Mouse (Mus musculus) MEL (cell line): ENCODE measurements at regions not wholly inside any gene's neighbourhood (a gene's known extent, or its start where the extent isn't known, plus 50 kb on each side); places are given as distances from the start of the nearest gene placed in this dataset.

Source experiments
- DNase-seq: peaks from one replicate; pipeline ENCODE4 v3.0.0; 2011; ENCODE audit warnings: low read depth, low spot score
- H3K27ac ChIP-seq: 2 replicates; pipeline ENCODE4 v1.5.1; 2012; ENCODE audit warnings: low read depth, mild to moderate bottlenecking, control low read depth, low read length, moderate library complexity; ENCODE audit not compliant: control insufficient read depth
- H3K27me3 ChIP-seq, 2 experiments: fragments of 150-350 bp in 1 of 2; sonication (generic) in 1 of 2; 2 replicates each; pipeline ENCODE4 v1.6.1; 2012; ENCODE audit warnings: low read length in 2 of 2, mild to moderate bottlenecking in 2 of 2, improper control_type of control experiment in 1 of 2, moderate library complexity in 1 of 2; ENCODE audit not compliant: insufficient read depth in 2 of 2, control insufficient read depth in 1 of 2
- H3K36me3 ChIP-seq, 2 experiments: 2 replicates each; pipeline ENCODE4 v1.6.1; 2012 to 2014; ENCODE audit warnings: low read length in 2 of 2, improper control_type of control experiment in 1 of 2, inconsistent platforms in 1 of 2, mild to moderate bottlenecking in 1 of 2; ENCODE audit not compliant: insufficient read depth in 2 of 2, control insufficient read depth in 1 of 2
- H3K4me1 ChIP-seq, 2 experiments: fragments of 150-350 bp in 1 of 2; sonication (generic) in 1 of 2; 2 replicates each; pipeline ENCODE4 v1.6.1; 2012; ENCODE audit warnings: low read length in 2 of 2, improper control_type of control experiment in 1 of 2, mild to moderate bottlenecking in 1 of 2; ENCODE audit not compliant: insufficient read depth in 2 of 2, control insufficient read depth in 1 of 2
- H3K4me3 ChIP-seq, 2 experiments: fragments of 150-350 bp in 1 of 2; sonication (generic) in 1 of 2; 2 replicates each; pipeline ENCODE4 v1.5.1; 2012; ENCODE audit warnings: low read depth in 2 of 2, low read length in 2 of 2, mild to moderate bottlenecking in 2 of 2, moderate library complexity in 2 of 2, control low read depth in 1 of 2, improper control_type of control experiment in 1 of 2; ENCODE audit not compliant: control insufficient read depth in 1 of 2, insufficient read depth in 1 of 2
- H3K79me2 ChIP-seq: 2 replicates; pipeline ENCODE4 v1.6.1; 2012; ENCODE audit warnings: mild to moderate bottlenecking, low read length, moderate library complexity; ENCODE audit not compliant: control insufficient read depth, poor library complexity, insufficient read depth
- H3K9ac ChIP-seq: 2 replicates; pipeline ENCODE4 v1.6.1; 2012; ENCODE audit warnings: low read depth, mild to moderate bottlenecking, control low read depth, low read length, moderate library complexity; ENCODE audit not compliant: control insufficient read depth, poor library complexity, severe bottlenecking
- H3K9me3 ChIP-seq: fragments of 150-350 bp; sonication (generic); replicated peaks from 2 replicates; pipeline ENCODE4 v1.6.1; 2012; ENCODE audit warnings: mild to moderate bottlenecking, low read length, improper control_type of control experiment, moderate library complexity; ENCODE audit not compliant: insufficient read depth
- CHD1 ChIP-seq: IDR thresholded peaks from 2 replicates; pipeline ENCODE4 v1.6.1; 2012; ENCODE audit warnings: low read depth, mild to moderate bottlenecking, inconsistent platforms, low read length, improper control_type of control experiment
- CTCF ChIP-seq, 3 experiments: IDR thresholded peaks in 2 of 3; conservative IDR thresholded peaks in 1 of 3; 2 replicates each; pipeline ENCODE4 v1.5.1; 2011 to 2012; ENCODE audit warnings: low read length in 3 of 3, low read depth in 2 of 3, mild to moderate bottlenecking in 2 of 3, improper control_type of control experiment in 1 of 3, inconsistent platforms in 1 of 3, mixed read lengths in 1 of 3, moderate library complexity in 1 of 3; ENCODE audit not compliant: control insufficient read depth in 1 of 3, insufficient read depth in 1 of 3, poor library complexity in 1 of 3, severe bottlenecking in 1 of 3
- GABPA ChIP-seq: IDR thresholded peaks from 2 replicates; pipeline ENCODE4 v1.6.1; 2012; ENCODE audit warnings: low read depth, mild to moderate bottlenecking, inconsistent platforms, low read length, improper control_type of control experiment, moderate library complexity
- GATA1 ChIP-seq: IDR thresholded peaks from 2 replicates; pipeline ENCODE4 v1.6.1; 2011; ENCODE audit warnings: low read depth, low read length, improper control_type of control experiment
- HCFC1 ChIP-seq: IDR thresholded peaks from 2 replicates; pipeline ENCODE4 v1.6.1; 2012; ENCODE audit warnings: low read depth, mild to moderate bottlenecking, inconsistent platforms, low read length, improper control_type of control experiment, moderate library complexity
- JUND ChIP-seq: IDR thresholded peaks from 2 replicates; pipeline ENCODE4 v1.6.1; 2011; ENCODE audit warnings: low read depth, mild to moderate bottlenecking, improper control_type of control experiment, low read length
- MEF2A ChIP-seq: IDR thresholded peaks from 2 replicates; pipeline ENCODE4 v1.6.1; 2014; ENCODE audit warnings: low read depth, mild to moderate bottlenecking, inconsistent platforms, low read length, improper control_type of control experiment; ENCODE audit not compliant: poor library complexity, insufficient replicate concordance, severe bottlenecking; ENCODE audit errors: extremely low read depth
- MXI1 ChIP-seq: IDR thresholded peaks from 2 replicates; pipeline ENCODE4 v1.6.1; 2011; ENCODE audit warnings: mild to moderate bottlenecking, low read depth, low read length, improper control_type of control experiment
- MYB ChIP-seq: IDR thresholded peaks from 2 replicates; pipeline ENCODE4 v1.6.1; 2011; ENCODE audit warnings: mild to moderate bottlenecking, low read depth, low read length, improper control_type of control experiment
- POLR2AphosphoS5 ChIP-seq: IDR thresholded peaks from 2 replicates; pipeline ENCODE4 v1.6.1; 2012; ENCODE audit warnings: low read depth, borderline replicate concordance, mild to moderate bottlenecking, inconsistent platforms, low read length, moderate library complexity, mixed read lengths
- RAD21 ChIP-seq: IDR thresholded peaks from 2 replicates; pipeline ENCODE4 v1.6.1; 2011; ENCODE audit warnings: mild to moderate bottlenecking, low read depth, low read length, improper control_type of control experiment
- RCOR1 ChIP-seq: IDR thresholded peaks from 2 replicates; pipeline ENCODE4 v1.6.1; 2012; ENCODE audit warnings: low read depth, mild to moderate bottlenecking, inconsistent platforms, low read length, improper control_type of control experiment
- SMC3 ChIP-seq: IDR thresholded peaks from 2 replicates; pipeline ENCODE4 v1.6.1; 2011; ENCODE audit warnings: low read depth, low read length, improper control_type of control experiment
- TBP ChIP-seq: IDR thresholded peaks from 2 replicates; pipeline ENCODE4 v1.8.0; 2011; ENCODE audit warnings: low read depth, low read length, improper control_type of control experiment
- TCF12 ChIP-seq: IDR thresholded peaks from 2 replicates; pipeline ENCODE4 v1.6.1; 2014; ENCODE audit warnings: low read depth, mild to moderate bottlenecking, inconsistent platforms, low read length, improper control_type of control experiment, moderate library complexity
- ZC3H11A ChIP-seq: IDR thresholded peaks from 2 replicates; pipeline ENCODE4 v1.6.1; 2012; ENCODE audit warnings: low read depth, mild to moderate bottlenecking, inconsistent platforms, low read length, improper control_type of control experiment
- ZMIZ1 ChIP-seq: IDR thresholded peaks from 2 replicates; pipeline ENCODE4 v1.6.1; 2012; ENCODE audit warnings: low read depth, mild to moderate bottlenecking, inconsistent platforms, low read length, improper control_type of control experiment, moderate library complexity

GRCm38 (mm10) chr6:112090597-112090996 lies 183.0 kb upstream of the Lmcd1 start:
- no peaks in the 10 kb centered on the region for H3K27me3 ChIP-seq
- TF ChIP-seq HCFC1 (no peak), ZMIZ1 (no peak), MEF2A (no peak), MYB (no peak), JUND (no peak), MXI1 (no peak), ZC3H11A (no peak), RCOR1 (no peak), TCF12 (no peak), GABPA (no peak), POLR2AphosphoS5 (no peak), CHD1 (no peak)
- TF ChIP-seq, all 39 proteins: peak for 0
- H3K27ac ChIP-seq = no peak overlapping the region

DNA sequence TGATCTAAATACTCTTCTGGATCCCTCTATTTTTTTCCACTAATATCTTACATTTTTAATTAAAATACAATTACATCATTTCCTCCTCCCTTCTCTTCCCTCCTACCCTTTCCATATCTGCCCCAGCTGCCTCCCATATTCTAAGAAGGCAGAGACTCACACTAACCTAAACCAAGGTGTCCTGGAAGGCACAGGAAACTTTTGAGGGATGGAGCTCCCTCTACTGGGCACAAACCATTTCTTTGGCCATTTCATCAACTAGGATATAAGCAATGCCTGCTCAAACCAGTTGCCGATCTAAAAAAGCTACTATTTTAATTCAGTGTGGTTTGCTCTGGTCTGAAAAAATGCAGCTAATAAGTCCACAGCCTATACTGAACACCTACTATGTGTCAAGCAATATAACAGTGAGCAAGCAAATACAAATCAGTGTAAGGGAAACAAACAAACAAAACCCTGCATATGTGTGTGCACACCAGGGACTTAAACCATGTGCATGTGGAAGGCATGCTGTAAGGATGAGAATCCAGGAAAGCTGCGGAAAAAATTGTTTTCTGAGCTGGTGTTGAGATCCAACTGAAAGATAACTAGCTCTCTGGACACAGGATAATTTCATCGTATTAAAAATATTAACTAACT lies 182.3 kb upstream of the Lmcd1 start:
- no peaks in the 10 kb centered on the region for H3K36me3 ChIP-seq
- H3K79me2 ChIP-seq = no peaks in the 10 kb centered on the region
- no peaks in the 10 kb centered on the region for H3K9me3 ChIP-seq
- H3K9ac ChIP-seq = no peak overlapping the region
- peak; percentile 4 for DNase-seq
- H3K27ac ChIP-seq = no peak overlapping the region
- no peak overlapping the region for H3K4me3 ChIP-seq
- no peaks in the 10 kb centered on the region for H3K4me1 ChIP-seq
- peak; percentile 11 for TF ChIP-seq RAD21
- peak; percentile 14; the same call in 1 of the 2 replicates for TF ChIP-seq SMC3
- peak in 1 of 3 experiments; percentile 22; a peak in 2 of 6 replicates for TF ChIP-seq CTCF (IDR thresholded peaks at IDR 0.05 in 2 of 3, conservative IDR thresholded peaks at IDR 0.05 in 1 of 3; ENCODE audit: control insufficient read depth in 1 of 3, insufficient read depth in 1 of 3, low read depth in 2 of 3, low read length in 3 of 3, poor library complexity in 1 of 3, severe bottlenecking in 1 of 3)
- no peak for TF ChIP-seq GATA1
- TF ChIP-seq TBP = no peak
- H3K27me3 ChIP-seq = no peaks in the 10 kb centered on the region

More at GRCm38 (mm10) chr6:112090597-112090996, 183.0 kb upstream of the Lmcd1 start:
- Histone ChIP-seq H3K4me1 (no peaks in the 10 kb centered on the region), H3K36me3 (no peaks in the 10 kb centered on the region), H3K79me2 (no peaks in the 10 kb centered on the region), H3K4me3 (no peak overlapping the region), H3K9ac (no peak overlapping the region), H3K9me3 (no peaks in the 10 kb centered on the region)
- DNase-seq = no peak
